Mouse (Mus musculus): ENCODE data around the gene Hist1h1a. TPM values are rescaled to one million over a fixed set of nuclear protein-coding genes. Genes with fewer than 3 reads are reported as not detected.

The Hist1h1a gene
- total RNA-seq (2017) = 55.4 to 86.3 TPM (median 64.8 TPM) in 3 replicates

- ATAC-seq (replicated peaks; ENCODE audit: insufficient number of reproducible peaks, low FRiP score, low TSS enrichment, poor library complexity, severe bottlenecking) = peak; percentile 45
Observed at GRCm38 (mm10) chr13:23763586-23764323, at the start of gene Hist1h1a. Hist1h1a (plus strand) TSS chr13:23763666.

GRCm38 (mm10) chr13:23716261-23717042 is 47.0 kb upstream of the Hist1h1a start:
- ATAC-seq (replicated peaks; ENCODE audit: insufficient number of reproducible peaks, low FRiP score, low TSS enrichment, poor library complexity, severe bottlenecking) = peak; percentile 88

DNA sequence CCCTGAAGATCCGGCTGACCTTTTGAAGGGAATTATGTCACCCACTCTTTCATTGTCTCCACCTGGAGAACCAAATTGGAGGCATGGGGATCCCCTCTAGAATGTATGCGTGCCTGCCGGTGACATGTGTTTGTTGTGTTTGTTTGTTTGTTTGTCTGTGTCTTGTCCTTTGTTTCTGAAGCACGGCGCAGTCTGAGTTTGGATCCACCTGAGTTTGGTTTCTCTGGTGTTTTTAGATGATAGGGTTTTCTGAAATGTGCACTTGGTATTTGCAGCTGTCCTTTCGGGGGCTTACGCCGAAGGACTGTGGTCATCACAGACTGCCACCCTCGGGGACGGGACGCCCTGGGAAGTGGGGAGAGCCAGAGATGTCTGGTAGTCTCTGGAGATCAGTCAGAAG is 46.3 kb upstream of the Hist1h1a start:
- no peak for ATAC-seq (replicated peaks; ENCODE audit: insufficient number of reproducible peaks, low FRiP score, low TSS enrichment, poor library complexity, severe bottlenecking)

- ATAC-seq (replicated peaks; ENCODE audit: insufficient number of reproducible peaks, low FRiP score, low TSS enrichment, poor library complexity, severe bottlenecking) = peak; percentile 75
Observed at GRCm38 (mm10) chr13:23717593-23718245, 45.7 kb upstream of the Hist1h1a start.

- no peak for ATAC-seq (replicated peaks; ENCODE audit: insufficient number of reproducible peaks, low FRiP score, low TSS enrichment, poor library complexity, severe bottlenecking)
Observed at GRCm38 (mm10) chr13:23724239-23724638, 39.2 kb upstream of the Hist1h1a start.

GRCm38 (mm10) chr13:23725213-23725612 is 38.3 kb upstream of the Hist1h1a start:
- ATAC-seq (replicated peaks; ENCODE audit: insufficient number of reproducible peaks, low FRiP score, low TSS enrichment, poor library complexity, severe bottlenecking) = peak; percentile 57; the same call in 1 of the 2 replicates

GRCm38 (mm10) chr13:23728472-23729191 is 34.8 kb upstream of the Hist1h1a start:
- no peak for ATAC-seq (replicated peaks; ENCODE audit: insufficient number of reproducible peaks, low FRiP score, low TSS enrichment, poor library complexity, severe bottlenecking)

GRCm38 (mm10) chr13:23729192-23729525 is 34.3 kb upstream of the Hist1h1a start:
- ATAC-seq (replicated peaks; ENCODE audit: insufficient number of reproducible peaks, low FRiP score, low TSS enrichment, poor library complexity, severe bottlenecking) = peak; percentile 58; the same call in 1 of the 2 replicates

DNA sequence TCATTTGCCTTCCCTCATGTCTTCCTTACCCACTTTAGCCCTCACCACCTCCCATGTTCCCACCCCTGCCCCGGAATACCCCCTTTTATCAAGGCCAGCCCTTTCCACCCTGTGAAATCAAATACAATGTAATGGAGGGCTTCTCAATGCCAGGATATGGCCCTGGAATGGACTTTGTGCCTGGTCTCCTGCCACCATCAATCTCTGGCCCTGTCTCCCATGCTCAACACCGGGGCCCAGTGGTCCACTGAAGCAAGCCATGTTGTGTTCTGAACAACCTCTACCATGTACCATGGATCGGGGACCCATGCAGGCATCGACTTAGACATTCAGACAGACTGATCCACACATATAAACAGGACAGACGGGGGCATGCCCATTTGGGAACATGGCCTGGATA is 33.8 kb upstream of the Hist1h1a start:
- ATAC-seq (replicated peaks; ENCODE audit: insufficient number of reproducible peaks, low FRiP score, low TSS enrichment, poor library complexity, severe bottlenecking) = no peak

GRCm38 (mm10) chr13:23730479-23730878 is 33.0 kb upstream of the Hist1h1a start:
- no peak for ATAC-seq (replicated peaks; ENCODE audit: insufficient number of reproducible peaks, low FRiP score, low TSS enrichment, poor library complexity, severe bottlenecking)

- ATAC-seq (replicated peaks; ENCODE audit: insufficient number of reproducible peaks, low FRiP score, low TSS enrichment, poor library complexity, severe bottlenecking) = peak; percentile 64; the same call in 1 of the 2 replicates
Observed at GRCm38 (mm10) chr13:23732156-23732804, 31.2 kb upstream of the Hist1h1a start.

GRCm38 (mm10) chr13:23737091-23737490 is 26.4 kb upstream of the Hist1h1a start:
- no peak for ATAC-seq (replicated peaks; ENCODE audit: insufficient number of reproducible peaks, low FRiP score, low TSS enrichment, poor library complexity, severe bottlenecking)

DNA sequence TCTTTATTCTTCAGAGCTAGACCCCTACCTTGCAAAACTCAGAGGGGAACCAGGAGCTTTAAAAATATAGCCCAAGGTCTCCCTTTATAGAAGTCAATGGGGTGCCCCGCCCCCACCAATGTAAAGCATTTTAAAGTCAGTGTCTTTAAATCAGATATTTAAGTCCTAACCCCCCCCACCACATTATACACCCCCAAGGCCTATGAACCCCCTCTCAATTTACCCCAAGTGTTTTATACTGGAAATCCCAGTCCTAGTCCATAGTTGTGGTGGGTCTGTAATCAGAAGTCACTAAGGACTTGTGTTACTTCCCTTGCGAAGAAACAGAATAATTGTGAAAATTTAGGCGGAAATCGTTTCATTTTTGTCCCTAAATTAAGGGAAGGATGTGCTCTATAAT is 25.4 kb upstream of the Hist1h1a start:
- ATAC-seq (replicated peaks; ENCODE audit: insufficient number of reproducible peaks, low FRiP score, low TSS enrichment, poor library complexity, severe bottlenecking) = no peak

DNA sequence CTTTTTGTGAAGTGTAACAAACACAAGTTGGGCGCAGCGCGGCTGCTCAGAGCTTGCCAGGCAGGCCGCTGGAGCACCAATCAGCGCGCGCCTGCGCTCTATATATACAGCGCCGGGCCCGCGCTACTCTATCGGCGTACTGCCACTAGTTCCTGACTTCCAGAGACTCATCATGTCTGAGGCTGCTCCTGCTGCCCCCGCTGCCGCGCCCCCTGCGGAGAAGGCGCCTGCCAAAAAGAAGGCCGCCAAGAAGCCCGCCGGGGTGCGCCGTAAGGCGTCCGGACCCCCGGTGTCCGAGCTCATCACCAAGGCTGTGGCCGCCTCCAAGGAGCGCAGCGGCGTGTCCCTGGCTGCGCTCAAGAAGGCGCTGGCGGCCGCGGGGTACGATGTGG is 24.8 kb upstream of the Hist1h1a start, which contains the start of gene Hist1h1c:
Gene Hist1h1c (plus strand): TSS at position 132 of the 392 bp plus-strand sequence.
- peak; percentile 78 for ATAC-seq (replicated peaks; ENCODE audit: insufficient number of reproducible peaks, low FRiP score, low TSS enrichment, poor library complexity, severe bottlenecking)

GRCm38 (mm10) chr13:23739069-23739921 is 24.2 kb upstream of the Hist1h1a start:
- peak; percentile 86 for ATAC-seq (replicated peaks; ENCODE audit: insufficient number of reproducible peaks, low FRiP score, low TSS enrichment, poor library complexity, severe bottlenecking)

- peak; percentile 48; the same call in 1 of the 2 replicates for ATAC-seq (replicated peaks; ENCODE audit: insufficient number of reproducible peaks, low FRiP score, low TSS enrichment, poor library complexity, severe bottlenecking)
Observed at GRCm38 (mm10) chr13:23739922-23740252, 23.6 kb upstream of the Hist1h1a start.

GRCm38 (mm10) chr13:23740256-23740840 is 23.1 kb upstream of the Hist1h1a start:
- ATAC-seq (replicated peaks; ENCODE audit: insufficient number of reproducible peaks, low FRiP score, low TSS enrichment, poor library complexity, severe bottlenecking) = no peak
